Mouse (Mus musculus): ENCODE results near the gene Pigb.
"Not testable (repeated sequence)": the region's sequence is repeated elsewhere in the genome, so short reads cannot be mapped to it uniquely, and the experiment has no call there.

Gene Pigb

DNA sequence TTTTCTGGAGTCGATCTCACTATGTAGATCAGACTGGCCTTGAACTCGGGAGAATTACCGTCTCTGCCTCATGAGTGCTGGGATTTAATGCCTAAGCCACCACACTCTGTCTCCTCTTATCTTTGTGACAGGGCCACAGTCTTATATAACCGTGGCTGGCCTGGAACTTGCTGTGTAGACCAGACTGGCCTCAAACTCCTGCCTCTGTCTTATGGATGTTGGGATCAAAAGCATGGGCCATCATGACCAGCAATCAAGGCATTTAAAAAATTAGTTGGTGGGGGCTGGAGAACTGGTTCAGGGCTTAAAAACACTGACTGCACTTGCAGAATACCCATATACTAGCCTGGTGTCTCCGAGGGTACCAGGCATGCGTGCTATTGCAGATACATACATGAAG is at the start of gene Pigb:
TSS of gene Pigb (minus strand) at position 299 of the 400 bp plus-strand sequence.
- DNase-seq (ENCODE audit: extremely low spot score, low spot score), result no peak

DNA sequence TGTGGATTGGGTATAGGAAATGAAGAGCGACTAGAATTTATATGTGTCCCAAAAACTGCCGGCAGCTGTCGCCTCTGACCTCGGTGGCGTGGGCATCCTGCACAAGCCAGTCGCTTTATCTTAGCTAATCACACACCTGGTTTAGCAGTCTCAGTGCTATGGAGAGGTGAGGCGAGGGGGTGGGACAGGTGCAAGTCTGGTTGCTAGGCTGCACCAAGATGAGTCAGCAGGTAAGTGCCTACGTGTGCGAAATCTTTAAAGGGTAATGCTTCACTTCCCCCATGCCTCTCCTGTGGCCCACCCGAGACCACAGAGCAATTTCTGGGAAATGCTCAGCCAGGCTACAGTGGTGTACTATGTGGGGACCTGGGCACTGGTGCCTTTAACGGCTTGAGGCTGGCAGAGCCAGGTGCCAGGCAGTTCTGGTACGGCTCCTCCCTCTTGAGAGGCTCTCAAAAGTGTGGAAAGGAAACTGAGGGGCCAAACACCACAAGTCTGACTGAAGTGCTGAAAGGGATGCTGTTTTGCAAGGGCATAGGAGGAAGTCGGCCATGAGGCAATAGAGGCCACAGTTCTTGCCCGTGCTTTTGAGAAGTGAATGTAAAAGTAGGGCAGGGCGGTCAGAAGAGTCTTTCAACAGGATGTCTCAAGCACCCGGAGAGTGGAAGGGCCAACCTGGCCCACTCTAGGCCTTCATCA is 49.2 kb upstream of the Pigb start:
- no peak for DNase-seq (ENCODE audit: extremely low spot score, low spot score)

DNA sequence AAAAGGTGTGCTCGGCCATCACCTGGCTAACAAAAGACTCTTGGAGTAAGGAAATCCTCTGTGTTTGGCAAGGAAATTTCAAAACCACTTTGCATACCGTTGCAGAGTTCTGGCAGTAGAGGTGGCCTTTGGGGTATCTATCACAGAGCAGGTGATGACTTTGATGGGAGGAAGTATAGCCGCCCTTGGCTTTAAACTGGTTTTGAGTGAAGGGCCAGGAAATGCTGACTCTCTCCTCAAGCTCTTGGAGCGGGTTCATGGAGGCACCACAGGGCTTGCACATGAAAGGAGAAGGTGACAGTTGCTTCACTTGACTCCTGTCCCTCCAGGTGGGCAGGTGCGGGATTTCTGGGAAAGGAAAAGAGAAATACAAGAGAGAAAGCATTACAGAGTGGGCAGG is 47.4 kb upstream of the Pigb start:
- DNase-seq (ENCODE audit: extremely low spot score, low spot score), result no peak

DNA sequence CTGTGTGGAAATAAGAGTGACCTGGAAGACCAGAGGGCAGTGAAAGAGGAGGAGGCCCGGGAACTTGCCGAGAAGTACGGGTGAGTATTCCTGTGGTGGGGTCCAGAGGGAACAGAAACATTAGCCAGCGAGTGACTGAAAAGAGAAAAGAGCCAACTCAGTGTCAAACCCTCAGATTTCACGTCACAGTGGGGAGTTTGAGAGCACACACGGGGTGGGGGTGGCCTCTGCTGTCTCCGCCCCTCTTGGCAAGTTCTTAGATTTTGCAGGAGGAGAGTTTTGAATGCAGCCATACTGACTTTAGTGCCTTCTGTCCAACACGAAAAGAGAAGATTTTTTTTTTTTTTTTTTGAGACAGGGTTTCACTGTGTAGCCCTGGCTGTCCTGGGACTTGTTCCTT is 46.9 kb upstream of the Pigb start:
- DNase-seq (ENCODE audit: extremely low spot score, low spot score), result no peak

DNA sequence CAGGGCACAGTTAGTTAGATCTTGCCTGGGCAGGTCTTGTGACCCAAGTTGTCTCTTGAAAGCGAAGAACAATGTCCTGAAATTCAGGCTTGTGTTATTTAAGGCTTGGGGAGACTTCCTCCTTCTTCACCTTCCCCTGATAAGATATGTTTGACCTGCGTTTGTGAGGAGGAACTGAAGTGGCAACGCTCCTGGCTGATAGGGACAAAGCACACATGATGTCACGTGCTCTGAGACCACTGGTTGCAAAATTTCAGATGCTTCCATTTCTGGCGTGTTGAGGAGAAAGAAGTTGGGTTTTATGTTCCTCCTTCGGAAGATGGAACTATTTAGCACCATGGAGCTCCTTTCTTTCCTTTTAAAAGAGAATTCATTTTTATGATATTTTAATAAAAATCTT is 45.7 kb upstream of the Pigb start:
- no peak for DNase-seq (ENCODE audit: extremely low spot score, low spot score)

GRCm38 (mm10) chr9:73083956-73084355 is 43.8 kb upstream of the Pigb start:
- DNase-seq (ENCODE audit: extremely low spot score, low spot score), result no peak

DNA sequence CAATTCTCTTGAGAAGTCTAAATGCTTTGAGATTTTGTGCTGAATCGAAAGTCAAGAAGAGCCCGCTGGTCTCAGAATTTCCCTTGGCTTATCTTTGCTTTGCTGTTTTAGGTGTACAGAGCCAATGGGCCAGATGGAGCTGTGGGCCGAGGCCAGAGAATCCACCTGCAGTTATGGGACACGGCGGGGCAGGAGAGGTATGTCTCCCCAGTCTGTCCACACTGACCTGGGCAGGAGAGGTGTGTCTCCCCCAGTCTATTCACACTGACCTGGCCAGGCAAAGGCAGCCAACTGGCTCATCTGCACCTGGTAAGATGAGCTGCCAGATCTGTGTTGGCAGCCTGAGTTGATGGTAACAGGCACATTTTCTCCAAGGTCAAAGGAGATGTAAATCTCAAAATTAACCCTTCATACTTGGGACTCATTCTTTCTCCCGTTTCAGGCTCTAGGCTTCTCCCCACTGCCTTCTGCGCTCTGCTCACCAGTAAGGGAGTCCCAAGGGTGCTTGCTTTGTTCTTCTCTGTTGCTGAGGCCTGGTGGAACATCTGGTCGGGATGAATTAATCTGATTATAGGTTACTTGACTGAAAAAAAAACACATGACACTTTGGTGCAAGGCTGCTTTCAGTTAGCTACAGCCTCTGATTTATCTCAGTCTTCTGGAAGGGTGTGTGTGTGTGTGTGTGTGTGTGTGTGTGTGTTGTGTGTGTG is 42.3 kb upstream of the Pigb start:
- no peak for DNase-seq (ENCODE audit: extremely low spot score, low spot score)

GRCm38 (mm10) chr9:73079801-73080325 is 39.7 kb upstream of the Pigb start:
- no peak for DNase-seq (ENCODE audit: extremely low spot score, low spot score)

GRCm38 (mm10) chr9:73079349-73079748 is 39.2 kb upstream of the Pigb start:
- DNase-seq (ENCODE audit: extremely low spot score, low spot score), result not testable (repeated sequence)

- no peak for DNase-seq (ENCODE audit: extremely low spot score, low spot score)
Observed at GRCm38 (mm10) chr9:73073169-73073568, 33.0 kb upstream of the Pigb start.

DNA sequence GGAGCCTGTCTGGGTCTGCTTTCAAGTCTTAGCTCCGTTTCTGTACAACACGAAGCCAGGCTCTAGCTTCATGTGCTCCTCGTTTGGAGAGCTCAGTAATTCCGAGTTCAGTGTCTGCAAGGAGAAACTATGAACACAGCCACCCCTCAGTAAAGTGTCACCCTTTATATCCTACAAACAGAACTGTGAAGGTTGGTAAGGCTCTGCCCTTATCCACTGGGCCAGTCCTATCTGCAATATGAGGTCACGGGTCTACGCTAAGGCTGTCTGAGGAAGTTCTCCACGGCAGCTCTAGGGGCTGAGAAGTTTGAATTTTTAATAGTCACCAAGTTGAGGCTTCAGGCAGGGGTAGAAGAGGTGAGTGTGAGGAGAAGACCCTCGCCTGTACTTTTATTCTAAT is 32.2 kb upstream of the Pigb start:
- no peak for DNase-seq (ENCODE audit: extremely low spot score, low spot score)

DNA sequence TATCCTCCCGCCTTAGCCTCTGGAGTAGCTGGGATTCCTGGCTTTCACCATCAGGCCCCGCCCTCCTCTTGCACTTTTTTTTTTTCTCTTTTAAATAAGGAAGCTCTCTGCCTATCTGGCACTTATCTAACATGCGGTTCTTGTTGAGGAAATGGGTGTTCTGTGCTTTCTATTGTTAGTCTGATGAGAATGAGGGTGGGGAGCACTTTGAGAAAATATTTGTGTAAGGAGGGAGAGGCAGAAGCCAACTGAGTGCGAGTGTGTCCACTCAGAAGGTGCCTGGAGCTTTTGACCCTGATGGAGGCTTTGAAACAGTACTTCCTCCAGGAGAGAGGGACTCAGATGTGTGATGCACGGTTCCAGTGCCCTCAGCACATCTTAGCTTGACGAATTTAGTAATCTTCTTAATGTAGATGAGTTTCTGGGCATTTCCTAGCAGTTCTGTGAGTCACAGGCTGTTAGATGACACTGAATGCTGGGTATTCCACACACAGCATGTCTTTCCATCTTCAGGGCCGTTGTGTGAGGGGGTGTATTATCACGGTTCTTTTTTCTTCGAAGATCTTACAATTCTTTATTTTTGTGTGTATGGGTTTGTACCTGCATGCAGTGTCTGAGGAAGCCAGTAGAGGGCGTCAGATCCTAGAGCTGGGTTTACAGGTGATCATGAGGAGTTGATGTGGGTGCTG is 30.9 kb upstream of the Pigb start:
- DNase-seq (ENCODE audit: extremely low spot score, low spot score), result no peak

DNA sequence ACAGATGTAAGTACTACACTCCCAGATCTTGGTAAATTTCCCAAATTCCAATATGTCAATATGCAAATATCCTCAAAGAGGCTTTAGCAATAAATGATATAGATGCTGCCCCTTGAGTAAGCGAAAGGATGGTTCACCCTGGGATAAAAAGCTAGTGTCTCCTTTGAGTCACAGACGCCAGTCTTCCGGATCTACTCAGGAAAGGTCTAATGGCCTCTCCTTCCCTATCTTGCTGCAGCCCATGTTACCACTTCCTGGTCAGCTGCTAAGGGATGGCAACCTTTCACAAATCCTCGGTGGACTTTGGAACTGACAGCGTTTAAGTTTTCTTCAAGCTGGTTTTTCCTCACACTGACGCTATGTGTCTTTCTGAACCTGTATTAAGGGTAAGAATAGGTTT is 28.5 kb upstream of the Pigb start:
- DNase-seq (ENCODE audit: extremely low spot score, low spot score), result no peak

- no peak for DNase-seq (ENCODE audit: extremely low spot score, low spot score)
Observed at GRCm38 (mm10) chr9:73068230-73068679, 28.1 kb upstream of the Pigb start.

- DNase-seq (ENCODE audit: extremely low spot score, low spot score), result peak; percentile 43
Observed at GRCm38 (mm10) chr9:73067086-73067485, 26.9 kb upstream of the Pigb start.

- DNase-seq (ENCODE audit: extremely low spot score, low spot score), result peak; percentile 45
Observed at GRCm38 (mm10) chr9:73063621-73064290, 23.6 kb upstream of the Pigb start.

GRCm38 (mm10) chr9:73059224-73059623 is 19.0 kb upstream of the Pigb start:
- no peak for DNase-seq (ENCODE audit: extremely low spot score, low spot score)

- DNase-seq (ENCODE audit: extremely low spot score, low spot score), result no peak
Observed at GRCm38 (mm10) chr9:73055441-73055911, 15.3 kb upstream of the Pigb start.

- DNase-seq (ENCODE audit: extremely low spot score, low spot score), result no peak
Observed at GRCm38 (mm10) chr9:73050606-73051005, 10.4 kb upstream of the Pigb start.

DNA sequence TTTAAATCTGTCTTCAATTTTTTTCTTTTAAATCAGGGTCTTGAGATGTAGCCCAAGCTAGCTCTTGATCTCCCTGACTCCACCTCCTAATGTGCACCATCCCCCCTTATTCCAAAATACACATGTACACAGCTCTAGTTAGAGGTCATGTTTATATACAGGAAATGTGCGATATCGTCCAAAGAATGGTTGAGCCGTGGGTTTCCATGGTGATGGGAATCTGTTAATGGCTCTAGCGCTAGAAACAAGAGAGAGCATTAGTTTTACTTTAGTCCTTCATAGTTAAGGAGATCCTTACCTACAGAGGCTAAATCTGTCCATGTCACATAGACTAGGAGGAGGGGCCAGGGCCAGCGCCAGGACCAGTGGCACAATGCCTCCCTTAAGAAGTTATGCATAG is 9.7 kb upstream of the Pigb start:
- no peak for DNase-seq (ENCODE audit: extremely low spot score, low spot score)

DNA sequence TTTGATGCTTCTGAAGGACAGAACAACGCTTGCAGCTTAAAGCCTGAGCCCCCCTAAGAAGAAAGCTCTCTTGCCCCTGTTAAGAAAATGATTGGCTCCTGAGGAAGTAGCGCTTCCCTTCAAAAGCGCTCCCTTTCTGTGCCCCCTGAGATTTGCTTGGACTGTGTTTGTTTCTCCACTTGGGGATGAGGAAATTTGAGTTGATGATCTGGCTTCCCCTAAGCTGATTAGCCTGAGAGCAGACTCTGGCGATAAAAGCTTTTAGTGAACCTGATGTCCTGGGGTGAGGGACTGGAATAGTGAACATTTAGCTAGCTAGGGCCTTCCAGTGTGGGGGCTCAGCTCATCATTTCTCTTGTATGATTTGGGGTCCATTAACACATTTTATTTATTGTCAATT is 8.7 kb upstream of the Pigb start:
- DNase-seq (ENCODE audit: extremely low spot score, low spot score), result no peak
